Mouse (Mus musculus) small intestine, adult 2 months (tissue): ENCODE measurements around the gene Nav2.

ENCODE experiments used
- CTCF ChIP-seq: fragments of 200-500 bp; IDR thresholded peaks from 2 replicates; pipeline ENCODE4 v1.5.1; 2012; ENCODE audit warnings: low read depth, mild to moderate bottlenecking, control low read depth, inconsistent platforms, low read length, moderate library complexity, mixed read lengths; ENCODE audit not compliant: insufficient replicate concordance, insufficient read length; ENCODE audit errors: extremely low read depth
- POLR2A ChIP-seq: fragments of 200-500 bp; IDR thresholded peaks from 2 replicates; pipeline ENCODE4 v1.6.1; 2012; ENCODE audit warnings: low read depth, mild to moderate bottlenecking, control low read depth, inconsistent platforms, low read length, moderate library complexity

DNA sequence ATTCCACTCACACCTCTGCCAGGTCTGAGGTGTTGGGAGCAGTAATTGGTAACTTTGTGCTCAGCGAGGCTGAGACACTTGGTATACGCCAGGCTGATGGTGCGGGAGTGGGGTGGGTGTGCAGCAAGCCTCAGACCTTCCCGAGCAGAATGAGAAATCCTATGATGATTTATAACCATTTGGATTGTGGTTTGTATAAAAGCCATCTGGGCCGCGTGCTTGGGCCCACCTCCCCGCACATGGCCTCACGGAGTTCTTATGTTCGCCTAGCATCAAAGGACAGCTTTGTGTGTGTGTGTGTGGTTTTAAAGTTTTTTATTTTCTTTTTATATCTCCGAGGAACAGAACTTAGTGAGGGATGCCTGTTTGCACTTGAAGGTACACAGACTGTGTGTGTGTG lies 474.4 kb downstream of the Nav2 start:
- no peak for TF ChIP-seq POLR2A
- TF ChIP-seq CTCF, result no peak
